Mouse (Mus musculus): ENCODE results near the gene Gdf3. TPM values are rescaled to one million over a fixed set of nuclear protein-coding genes. Genes with fewer than 3 reads are reported as not detected.
"Not testable (repeated sequence)": the region's sequence is repeated elsewhere in the genome, so short reads cannot be mapped to it uniquely, and the experiment has no call there.

Gdf3 gene
- total RNA-seq (2015; ENCODE audit: low replicate concordance): 3.6 TPM in 1 of 2 replicates, not detected in the other
- 0.51 and 0.98 TPM in 2 replicates for total RNA-seq (2017; ENCODE audit: low replicate concordance)

GRCm38 (mm10) chr6:122609771-122610170, at the start of gene Gdf3:
Gene Gdf3, minus strand, starts transcription at chr6:122610087.
- ATAC-seq (replicated peaks; ENCODE audit: low FRiP score, poor library complexity, severe bottlenecking): peak; percentile 68

DNA sequence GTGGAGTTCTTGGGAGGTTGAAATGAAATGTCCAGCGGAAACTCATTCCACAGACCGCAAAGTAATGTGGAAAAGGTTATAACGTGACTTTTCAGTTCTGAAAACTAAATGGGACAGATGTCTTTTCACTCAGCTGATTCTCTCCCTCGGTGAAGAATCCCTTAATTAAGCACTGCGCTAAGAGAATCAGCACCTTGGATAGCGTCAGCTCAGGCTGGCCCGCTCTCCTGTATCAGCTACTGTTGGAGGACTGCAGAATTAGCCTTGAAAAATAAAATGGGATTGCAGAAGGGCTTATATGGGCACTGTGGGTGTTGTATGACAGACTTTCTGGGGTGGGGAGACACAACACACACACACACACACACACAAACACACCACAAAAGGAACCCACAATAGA, 49.7 kb upstream of the Gdf3 start:
- ATAC-seq (replicated peaks; ENCODE audit: low FRiP score, poor library complexity, severe bottlenecking): no peak

DNA sequence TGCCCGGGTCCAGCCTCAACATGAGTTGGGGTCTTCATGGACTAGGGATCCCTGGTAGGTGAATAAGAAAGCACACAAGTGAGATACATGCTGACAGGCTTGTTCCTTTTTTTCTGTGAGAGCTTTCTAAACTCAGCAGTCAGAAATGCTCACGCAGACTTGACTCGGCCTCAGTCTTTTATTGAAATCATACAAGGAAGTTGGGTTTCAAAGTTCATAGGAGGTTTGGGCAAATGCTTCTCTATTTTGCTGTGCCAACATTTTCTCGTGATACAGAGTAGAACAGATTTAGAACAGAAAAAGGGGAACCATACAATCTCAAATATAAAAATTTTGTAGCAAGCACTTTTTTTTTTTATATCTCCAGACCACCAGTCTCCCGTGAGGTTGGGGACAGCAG, 47.7 kb upstream of the Gdf3 start:
- ATAC-seq (replicated peaks; ENCODE audit: low FRiP score, poor library complexity, severe bottlenecking): no peak

- no peak for ATAC-seq (replicated peaks; ENCODE audit: low FRiP score, poor library complexity, severe bottlenecking)
Measured at GRCm38 (mm10) chr6:122654301-122654700, 44.4 kb upstream of the Gdf3 start.

GRCm38 (mm10) chr6:122650398-122650980, 40.6 kb upstream of the Gdf3 start:
- no peak for ATAC-seq (replicated peaks; ENCODE audit: low FRiP score, poor library complexity, severe bottlenecking)

- no peak for ATAC-seq (replicated peaks; ENCODE audit: low FRiP score, poor library complexity, severe bottlenecking)
Measured at GRCm38 (mm10) chr6:122649903-122650302, 40.0 kb upstream of the Gdf3 start.

- not testable (repeated sequence) for ATAC-seq (replicated peaks; ENCODE audit: low FRiP score, poor library complexity, severe bottlenecking)
Measured at GRCm38 (mm10) chr6:122644196-122644595, 34.3 kb upstream of the Gdf3 start.

GRCm38 (mm10) chr6:122637566-122637965, 27.7 kb upstream of the Gdf3 start:
- not testable (repeated sequence) for ATAC-seq (replicated peaks; ENCODE audit: low FRiP score, poor library complexity, severe bottlenecking)

GRCm38 (mm10) chr6:122636666-122637065, 26.8 kb upstream of the Gdf3 start:
- no peak for ATAC-seq (replicated peaks; ENCODE audit: low FRiP score, poor library complexity, severe bottlenecking)

DNA sequence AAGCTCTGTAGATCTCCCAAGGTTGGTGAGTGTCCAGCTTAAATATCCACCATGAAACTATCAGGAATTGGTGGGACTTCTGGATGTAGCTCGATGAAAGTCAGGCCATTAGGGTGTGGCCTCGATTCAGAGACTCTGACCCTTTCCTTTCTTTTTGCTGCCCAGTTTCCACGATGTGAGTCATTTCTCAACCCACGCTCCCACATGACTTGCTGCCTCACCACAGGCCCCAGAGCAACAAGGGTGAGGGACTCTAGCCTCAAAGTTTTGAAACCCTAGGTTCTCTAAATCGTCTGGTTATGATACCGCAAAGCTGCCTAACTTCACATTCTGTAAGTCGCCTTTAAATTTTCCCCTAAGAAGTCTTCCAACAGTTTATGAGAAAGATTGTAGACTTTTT, 25.4 kb upstream of the Gdf3 start:
- no peak for ATAC-seq (replicated peaks; ENCODE audit: low FRiP score, poor library complexity, severe bottlenecking)

- no peak for ATAC-seq (replicated peaks; ENCODE audit: low FRiP score, poor library complexity, severe bottlenecking)
Measured at GRCm38 (mm10) chr6:122633411-122633810, 23.5 kb upstream of the Gdf3 start.

DNA sequence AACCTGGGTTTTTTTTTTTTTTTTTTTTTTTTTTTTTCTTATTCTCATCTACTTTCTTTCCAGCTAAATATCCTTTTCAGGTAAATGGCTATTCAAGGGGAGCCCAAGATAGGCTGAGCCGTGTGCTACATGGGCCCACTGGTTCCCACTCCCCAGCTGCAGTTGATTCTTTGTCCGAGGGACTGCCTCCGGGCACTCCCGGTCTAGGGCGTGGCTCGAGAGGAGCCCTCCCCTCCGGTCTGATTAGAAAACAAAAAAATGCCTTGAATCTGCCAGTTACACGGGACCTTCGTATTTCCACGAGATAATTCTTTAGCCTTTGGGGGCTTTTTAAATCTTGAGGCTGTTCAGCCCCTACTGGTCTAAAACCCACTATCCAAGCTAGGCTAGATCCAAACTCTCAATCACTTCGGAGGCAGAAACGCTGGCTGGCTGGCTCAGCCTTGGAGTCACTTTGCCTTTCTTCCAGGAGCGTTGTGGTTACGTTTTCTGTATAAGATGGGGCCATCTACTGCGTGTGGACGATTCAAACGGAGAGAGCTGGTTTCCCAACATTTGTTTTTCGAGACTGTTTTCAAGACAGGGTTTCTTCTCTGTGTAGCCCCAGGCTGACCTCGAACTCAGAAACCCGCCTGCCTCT, 17.7 kb upstream of the Gdf3 start:
- ATAC-seq (replicated peaks; ENCODE audit: low FRiP score, poor library complexity, severe bottlenecking): no peak

- ATAC-seq (replicated peaks; ENCODE audit: low FRiP score, poor library complexity, severe bottlenecking): no peak
Measured at GRCm38 (mm10) chr6:122626110-122626509, 16.2 kb upstream of the Gdf3 start, which contains the start of gene Dppa3. Gene Dppa3, plus strand, starts transcription at chr6:122626410.

GRCm38 (mm10) chr6:122625156-122625555, 15.3 kb upstream of the Gdf3 start:
- ATAC-seq (replicated peaks; ENCODE audit: low FRiP score, poor library complexity, severe bottlenecking): no peak

DNA sequence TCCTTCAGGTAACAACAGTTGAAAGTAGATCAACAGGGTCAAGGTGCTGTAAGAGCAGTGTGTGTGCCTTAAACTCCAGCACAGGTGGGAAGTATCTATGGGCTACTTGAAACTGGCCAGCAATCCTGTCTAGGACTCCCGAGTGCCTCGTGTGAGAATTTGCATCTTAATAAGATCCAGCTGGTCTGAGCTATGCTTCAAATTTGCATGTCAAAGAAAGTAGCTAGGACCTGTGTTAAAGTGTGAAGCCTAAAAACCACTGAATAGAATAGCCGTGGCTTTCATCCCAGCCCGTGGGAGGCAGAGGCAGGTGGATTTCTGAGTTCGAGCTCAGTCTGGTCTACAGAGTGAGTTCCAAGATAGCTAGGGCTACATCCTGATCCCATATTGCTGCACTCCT, 14.6 kb upstream of the Gdf3 start:
- no peak for ATAC-seq (replicated peaks; ENCODE audit: low FRiP score, poor library complexity, severe bottlenecking)

- no peak for ATAC-seq (replicated peaks; ENCODE audit: low FRiP score, poor library complexity, severe bottlenecking)
Measured at GRCm38 (mm10) chr6:122621066-122621465, 11.2 kb upstream of the Gdf3 start.

DNA sequence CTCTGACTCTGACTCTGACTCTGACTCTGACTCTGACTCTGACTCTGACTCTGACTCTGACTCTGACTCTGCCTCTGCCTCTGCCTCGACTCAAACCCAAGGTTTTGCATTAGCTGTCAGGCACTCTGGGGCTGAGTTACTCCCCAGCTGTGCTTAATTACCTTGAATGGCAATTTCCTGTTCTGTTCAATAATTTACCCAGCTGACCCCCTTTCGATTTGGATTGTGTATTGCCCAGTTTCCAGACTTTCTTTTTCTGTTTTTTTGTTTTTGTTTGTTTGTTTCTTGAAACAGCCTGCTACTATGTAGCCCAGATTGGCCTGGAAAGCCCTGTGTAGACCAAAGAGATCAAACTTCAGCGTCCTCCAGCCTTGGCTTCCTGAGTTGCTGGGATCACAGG, 6.1 kb upstream of the Gdf3 start:
- ATAC-seq (replicated peaks; ENCODE audit: low FRiP score, poor library complexity, severe bottlenecking): no peak

GRCm38 (mm10) chr6:122614047-122614446, 4.2 kb upstream of the Gdf3 start:
- no peak for ATAC-seq (replicated peaks; ENCODE audit: low FRiP score, poor library complexity, severe bottlenecking)

- no peak for ATAC-seq (replicated peaks; ENCODE audit: low FRiP score, poor library complexity, severe bottlenecking)
Measured at GRCm38 (mm10) chr6:122612426-122612825, 2.5 kb upstream of the Gdf3 start.

DNA sequence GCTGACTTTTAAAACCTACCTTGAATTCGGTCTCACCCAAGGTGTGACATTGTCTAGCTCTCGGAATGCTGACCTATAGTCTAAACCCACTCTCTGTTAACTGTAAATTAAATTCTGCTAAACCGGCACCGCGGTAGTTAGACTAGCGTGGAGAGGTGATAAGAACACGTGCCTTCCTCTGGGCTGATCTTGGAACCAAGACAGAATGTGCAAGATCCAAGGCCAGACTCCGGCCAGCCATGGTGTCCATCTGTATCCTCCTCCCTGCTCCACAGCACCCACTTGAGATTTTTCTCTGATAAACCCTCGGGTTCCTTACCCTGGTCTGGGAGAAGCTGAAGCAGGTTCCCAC, 534 bp downstream of the Gdf3 start:
- peak; percentile 40 for ATAC-seq (replicated peaks; ENCODE audit: low FRiP score, poor library complexity, severe bottlenecking)

- no peak for ATAC-seq (replicated peaks; ENCODE audit: low FRiP score, poor library complexity, severe bottlenecking)
Measured at GRCm38 (mm10) chr6:122608434-122609376, 1.2 kb downstream of the Gdf3 start.
